Mouse (Mus musculus): Measurements from ENCODE around the gene Hivep2.

DNA sequence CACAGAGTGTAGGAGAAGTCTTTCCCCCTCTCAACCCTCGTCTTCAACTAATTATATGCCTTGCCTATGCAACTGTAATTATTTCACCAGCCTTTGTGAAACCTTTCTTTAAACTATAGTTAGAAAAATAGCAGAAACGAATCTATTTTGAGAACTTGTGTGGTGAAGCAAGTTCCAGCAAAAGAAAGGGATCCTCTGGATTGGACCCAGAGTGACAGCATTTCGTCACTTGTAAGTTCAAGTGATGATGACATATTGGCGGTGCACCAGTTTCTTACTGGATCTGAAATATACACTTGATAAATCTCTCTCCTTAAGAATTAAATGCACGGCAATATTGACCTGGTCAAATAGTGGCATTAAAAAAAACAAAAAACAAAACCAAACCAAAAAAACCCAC is 136.1 kb downstream of the Hivep2 start:
- TF ChIP-seq CTCF (IDR thresholded peaks at IDR 0.05; ENCODE audit: control insufficient read depth, insufficient read depth, low read length) = no peak
- TF ChIP-seq POLR2A (IDR thresholded peaks at IDR 0.05; ENCODE audit: borderline replicate concordance, control insufficient read depth, low read depth, low read length) = no peak
